Mouse (Mus musculus): ENCODE measurements at regions not wholly inside any gene's neighbourhood (a gene's known extent, or its start where the extent isn't known, plus 50 kb on each side); places are given as distances from the start of the nearest gene placed in this dataset.
A peak's percentile ranks its signal among the peaks of the same experiment; 100 is the strongest.

DNA sequence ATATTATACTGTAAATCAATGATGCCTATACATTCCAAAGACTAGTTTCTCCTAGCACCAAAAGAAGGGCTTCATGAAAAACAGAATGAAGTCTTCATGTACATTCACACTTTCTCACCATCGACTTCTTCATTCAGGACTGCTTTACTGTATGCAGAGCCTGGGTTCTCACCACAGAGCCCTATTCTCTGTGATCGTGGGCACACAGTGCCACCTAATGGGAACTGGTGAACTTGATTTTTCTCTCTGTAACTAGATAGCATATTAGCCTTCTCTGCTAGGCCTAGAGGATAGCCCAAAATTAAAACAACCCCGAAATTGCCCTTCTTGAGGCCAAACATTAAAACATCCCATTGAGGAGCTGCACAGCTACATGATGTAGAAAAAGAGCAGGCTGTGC, 2458.6 kb upstream of the Gm6569 start:
- DNase-seq = peak; percentile 4

All from kidney, adult 9 months (tissue).